Mouse (Mus musculus): ENCODE measurements at regions not wholly inside any gene's neighbourhood (a gene's known extent, or its start where the extent isn't known, plus 50 kb on each side); places are given as distances from the start of the nearest gene placed in this dataset.

GRCm38 (mm10) chr3:60413749-60414148 lies 58.9 kb upstream of the Mbnl1 start:
- TF ChIP-seq CTCF (IDR thresholded peaks at IDR 0.05; ENCODE audit: borderline replicate concordance, extremely low read depth, insufficient read depth, insufficient read length) (no peak), POLR2A (IDR thresholded peaks at IDR 0.05; ENCODE audit: borderline replicate concordance, extremely low read depth, insufficient read depth, insufficient read length, poor library complexity, severe bottlenecking) (no peak)
- no peak for DNase-seq (ENCODE audit: low read depth)

- no peak for DNase-seq (ENCODE audit: low read depth)
- TF ChIP-seq POLR2A (IDR thresholded peaks at IDR 0.05; ENCODE audit: borderline replicate concordance, extremely low read depth, insufficient read depth, insufficient read length, poor library complexity, severe bottlenecking) = no peak
- no peak for TF ChIP-seq CTCF (IDR thresholded peaks at IDR 0.05; ENCODE audit: borderline replicate concordance, extremely low read depth, insufficient read depth, insufficient read length)
These were observed 55.6 kb upstream of the Mbnl1 start for GRCm38 (mm10) chr3:60417001-60417400.

- DNase-seq (ENCODE audit: low read depth) = no peak
- TF ChIP-seq POLR2A (IDR thresholded peaks at IDR 0.05; ENCODE audit: borderline replicate concordance, extremely low read depth, insufficient read depth, insufficient read length, poor library complexity, severe bottlenecking) = no peak
- no peak for TF ChIP-seq CTCF (IDR thresholded peaks at IDR 0.05; ENCODE audit: borderline replicate concordance, extremely low read depth, insufficient read depth, insufficient read length)
These were observed 54.0 kb upstream of the Mbnl1 start for GRCm38 (mm10) chr3:60418652-60419051.

GRCm38 (mm10) chr3:60419216-60419615 lies 53.4 kb upstream of the Mbnl1 start:
- no peak for TF ChIP-seq POLR2A (IDR thresholded peaks at IDR 0.05; ENCODE audit: borderline replicate concordance, extremely low read depth, insufficient read depth, insufficient read length, poor library complexity, severe bottlenecking)
- TF ChIP-seq CTCF (IDR thresholded peaks at IDR 0.05; ENCODE audit: borderline replicate concordance, extremely low read depth, insufficient read depth, insufficient read length) = no peak
- DNase-seq (ENCODE audit: low read depth) = no peak

Measured in brain, embryonic 14.5 days (tissue).